Mouse (Mus musculus) ES-E14 (cell line): Measurements from ENCODE around the gene Gm17428. TPM values are rescaled to one million over a fixed set of nuclear protein-coding genes. Genes with fewer than 3 reads are reported as not detected.

Source experiments
- DNase-seq: peaks from one replicate; pipeline ENCODE4 v3.0.0-alpha.2; 2013; ENCODE audit warnings: low read depth, low spot score
- H3K27ac ChIP-seq: 2 replicates; pipeline ENCODE4 v1.5.1; 2012; ENCODE audit warnings: low read depth, mild to moderate bottlenecking, low read length, moderate library complexity, mixed read lengths; ENCODE audit not compliant: poor library complexity, insufficient read depth, severe bottlenecking
- H3K36me3 ChIP-seq: 2 replicates; pipeline ENCODE4 v1.6.1; 2012; ENCODE audit warnings: mild to moderate bottlenecking, low read length, moderate library complexity, mixed read lengths; ENCODE audit not compliant: control insufficient read depth, poor library complexity, insufficient read depth, severe bottlenecking
- H3K4me1 ChIP-seq, 2 experiments: fragments of 150-350 bp in 1 of 2; sonication (generic) in 1 of 2; 2 replicates each; pipeline ENCODE4 v1.6.1; 2012; ENCODE audit warnings: low read length in 2 of 2, mild to moderate bottlenecking in 1 of 2, mixed read lengths in 1 of 2; ENCODE audit not compliant: control insufficient read depth in 2 of 2, insufficient read depth in 2 of 2, poor library complexity in 1 of 2
- H3K4me3 ChIP-seq, 2 experiments: fragments of 150-350 bp in 1 of 2; sonication (generic) in 1 of 2; 2 replicates each; pipeline ENCODE4 v1.5.1; 2012; ENCODE audit warnings: low read length in 2 of 2, low read depth in 1 of 2, mild to moderate bottlenecking in 1 of 2, mixed read lengths in 1 of 2; ENCODE audit not compliant: insufficient read depth in 1 of 2, poor library complexity in 1 of 2, severe bottlenecking in 1 of 2
- H3K9ac ChIP-seq: 2 replicates; pipeline ENCODE4 v1.6.1; 2012; ENCODE audit warnings: low read depth, mild to moderate bottlenecking, low read length, mixed read lengths; ENCODE audit not compliant: poor library complexity, insufficient read depth, severe bottlenecking
- H3K9me3 ChIP-seq: fragments of 150-350 bp; sonication (generic); 2 replicates; pipeline ENCODE4 v1.6.1; 2012; ENCODE audit warnings: low read depth, mild to moderate bottlenecking, low read length; ENCODE audit not compliant: control insufficient read depth, insufficient read depth
- CHD2 ChIP-seq: IDR thresholded peaks from 2 replicates; pipeline ENCODE4 v1.6.1; 2014; ENCODE audit warnings: mild to moderate bottlenecking, low read depth, low read length, inconsistent platforms
- HCFC1 ChIP-seq: IDR thresholded peaks from 2 replicates; pipeline ENCODE4 v1.6.1; 2012; ENCODE audit warnings: low read length, inconsistent platforms, borderline replicate concordance; ENCODE audit not compliant: insufficient read depth
- MAFK ChIP-seq: IDR thresholded peaks from 2 replicates; pipeline ENCODE4 v1.6.1; 2014; ENCODE audit warnings: mild to moderate bottlenecking, low read depth, low read length, inconsistent platforms; ENCODE audit not compliant: insufficient read depth
- ZC3H11A ChIP-seq: IDR thresholded peaks from 2 replicates; pipeline ENCODE4 v1.6.1; 2012; ENCODE audit warnings: low read depth, mild to moderate bottlenecking, inconsistent platforms, low read length, borderline replicate concordance
- ZNF384 ChIP-seq: IDR thresholded peaks from 2 replicates; pipeline ENCODE4 v1.6.1; 2012; ENCODE audit warnings: low read depth, low read length, inconsistent platforms
- in situ Hi-C, 2 experiments: fragments of 600-800 bp; cut with MboI; formaldehyde crosslinking; loops; one replicate each; pipeline ENCODE4 v1.15.1; 2025; ENCODE audit warnings: low sequenced_read_pairs in 2 of 2, inconsistent platforms in 1 of 2; ENCODE audit not compliant: unreplicated experiment in 2 of 2
- total RNA-seq: library from RNA; depleted of rRNA; stranded (reverse); fragments of 300-350 nt; gene quantifications from 2 replicates; pipeline ENCODE4 v1.2.3, GENCODE M21; 2012

The Gm17428 gene
- total RNA-seq, 1 experiment: not detected

DNA sequence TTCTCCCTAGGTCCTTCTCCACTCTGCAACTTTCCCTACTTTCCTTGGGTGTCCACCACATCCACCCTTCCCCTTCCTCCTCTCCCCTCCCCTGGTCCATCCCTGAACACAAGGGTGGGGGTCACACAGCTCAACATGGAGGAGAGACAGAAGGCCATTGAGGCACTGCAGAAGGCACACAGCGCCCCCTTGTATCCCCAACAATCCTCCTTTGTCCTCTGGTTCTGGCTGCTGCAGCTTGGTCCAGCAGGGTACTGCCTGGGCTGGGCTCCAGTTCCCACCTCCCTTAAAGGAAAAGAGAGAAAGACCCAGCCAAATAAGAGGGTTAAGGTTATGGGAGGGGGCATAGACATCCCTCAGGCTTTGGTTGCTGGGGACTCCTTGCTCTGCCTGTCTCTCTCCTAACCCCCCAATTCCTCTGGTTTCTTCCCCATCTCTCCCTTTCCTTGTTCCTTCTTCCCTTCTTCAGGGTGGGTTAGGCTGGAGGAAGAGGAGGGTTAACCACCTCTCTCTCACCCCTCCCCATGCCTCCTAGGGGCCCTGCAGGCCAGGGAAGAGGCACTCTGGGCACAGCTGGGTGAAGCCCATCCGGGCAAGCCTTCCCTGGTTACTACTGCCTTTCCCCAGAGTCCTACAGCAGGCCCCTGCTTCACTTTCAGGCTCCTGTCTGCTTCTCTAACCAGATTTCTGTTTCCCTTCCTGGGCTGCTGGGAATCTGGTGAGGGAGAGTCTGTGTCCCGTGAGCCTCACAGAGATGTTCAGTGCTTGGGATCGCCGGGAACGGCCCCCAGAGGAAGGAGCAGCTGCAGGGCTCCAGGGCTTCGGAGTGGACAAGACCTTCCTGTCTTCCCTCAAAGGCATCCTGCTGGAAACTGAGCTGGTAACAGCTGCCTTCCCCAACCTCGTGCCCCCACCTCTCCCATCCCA lies 40.6 kb upstream of the Gm17428 start, which contains the start of gene Cmtm5:
TSS of gene Cmtm5 (plus strand) at position 358 of the 927 bp plus-strand sequence.
- Histone ChIP-seq H3K4me3 (peak within 1 kb of the TSS; percentile 42 to 58; a peak in 3 of 4 replicates), H3K27ac (no peak within 1 kb of the TSS), H3K9me3 (no peaks in the 10 kb centered on the region), H3K9ac (peak within 1 kb of the TSS; percentile 61), H3K4me1 (peaks cover 5 to 18% of the 10 kb centered on the region in 2 experiments; a peak in 2 of 4 replicates), H3K36me3 (no peaks in the 10 kb centered on the region)
- DNase-seq: no peak
- in situ Hi-C loops: no loop called here
- TF ChIP-seq HCFC1 (no peak), ZNF384 (no peak), CHD2 (no peak), ZC3H11A (no peak), MAFK (no peak)

DNA sequence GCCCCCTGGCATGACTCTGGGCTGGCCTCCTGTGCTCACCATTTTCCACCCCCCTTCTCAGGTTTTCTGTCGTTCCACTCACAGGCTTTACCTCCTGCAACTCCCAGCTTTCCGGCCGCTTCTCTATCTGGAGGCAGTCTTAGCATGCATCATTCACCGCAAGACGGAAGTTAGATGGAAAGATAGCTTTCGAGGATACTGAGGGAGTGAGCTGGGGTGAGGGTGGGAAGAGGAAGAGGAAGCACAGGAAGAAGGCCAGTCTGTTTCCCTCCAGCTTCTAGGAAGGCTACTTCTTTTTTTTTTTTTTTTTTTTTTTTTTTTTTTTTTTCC lies 39.9 kb upstream of the Gm17428 start:
- Histone ChIP-seq H3K9me3 (no peaks in the 10 kb centered on the region), H3K36me3 (no peaks in the 10 kb centered on the region), H3K4me3 (no peak overlapping the region), H3K9ac (no peak overlapping the region), H3K4me1 (peaks cover 5 to 18% of the 10 kb centered on the region in 2 experiments; a peak in 2 of 4 replicates), H3K27ac (no peak overlapping the region)
- DNase-seq: no peak
- in situ Hi-C loops: no loop called here
- no peak for TF ChIP-seq HCFC1
- TF ChIP-seq CHD2: no peak
- no peak for TF ChIP-seq ZC3H11A
- TF ChIP-seq MAFK: no peak
- no peak for TF ChIP-seq ZNF384

DNA sequence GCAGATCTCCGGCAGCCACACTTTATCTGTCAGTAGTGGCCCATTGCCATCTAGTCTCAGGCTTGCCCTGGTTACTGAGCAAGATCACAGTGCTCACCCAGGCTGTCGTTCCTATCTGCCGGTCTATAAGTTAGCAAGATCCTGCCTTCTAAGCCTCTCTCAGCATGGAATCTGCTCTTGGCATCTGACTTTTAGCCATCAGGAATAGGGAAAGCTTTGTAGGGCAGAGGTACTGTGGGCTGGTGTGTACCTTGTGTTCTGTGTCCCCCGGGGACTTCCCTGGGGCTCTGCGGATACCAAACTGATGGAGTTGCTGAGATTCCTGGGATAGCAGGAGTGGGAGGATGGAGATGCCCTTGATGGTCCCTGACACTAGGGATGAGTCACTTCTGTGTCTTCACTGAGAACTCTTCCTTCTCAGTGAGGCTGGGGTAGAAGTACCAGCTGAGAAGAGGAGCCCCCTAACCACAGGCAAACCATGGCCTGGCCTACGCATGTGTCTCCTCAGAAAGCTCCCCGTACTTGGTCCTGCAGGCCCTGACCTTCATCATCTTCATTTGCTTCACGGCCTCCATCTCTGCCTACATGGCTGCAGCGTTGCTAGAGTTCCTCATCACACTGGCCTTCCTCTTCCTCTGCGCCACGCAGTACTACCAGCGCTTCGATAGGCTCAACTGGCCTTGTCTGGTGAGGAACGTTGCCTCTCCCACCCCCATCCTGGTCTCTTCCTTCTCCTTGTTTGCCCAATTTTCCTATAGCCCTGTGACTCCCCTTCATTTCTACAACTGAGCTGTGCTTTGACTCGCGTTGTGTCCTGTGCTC lies 39.2 kb upstream of the Gm17428 start:
- in situ Hi-C loops: no loop called here
- Histone ChIP-seq H3K4me1 (peaks cover 5 to 17% of the 10 kb centered on the region in 2 experiments; a peak in 2 of 4 replicates), H3K27ac (no peak overlapping the region), H3K4me3 (no peak overlapping the region), H3K9me3 (no peaks in the 10 kb centered on the region), H3K36me3 (no peaks in the 10 kb centered on the region), H3K9ac (no peak overlapping the region)
- TF ChIP-seq ZC3H11A: no peak
- no peak for TF ChIP-seq MAFK
- TF ChIP-seq ZNF384: no peak
- no peak for TF ChIP-seq HCFC1
- TF ChIP-seq CHD2: no peak
- DNase-seq: no peak

DNA sequence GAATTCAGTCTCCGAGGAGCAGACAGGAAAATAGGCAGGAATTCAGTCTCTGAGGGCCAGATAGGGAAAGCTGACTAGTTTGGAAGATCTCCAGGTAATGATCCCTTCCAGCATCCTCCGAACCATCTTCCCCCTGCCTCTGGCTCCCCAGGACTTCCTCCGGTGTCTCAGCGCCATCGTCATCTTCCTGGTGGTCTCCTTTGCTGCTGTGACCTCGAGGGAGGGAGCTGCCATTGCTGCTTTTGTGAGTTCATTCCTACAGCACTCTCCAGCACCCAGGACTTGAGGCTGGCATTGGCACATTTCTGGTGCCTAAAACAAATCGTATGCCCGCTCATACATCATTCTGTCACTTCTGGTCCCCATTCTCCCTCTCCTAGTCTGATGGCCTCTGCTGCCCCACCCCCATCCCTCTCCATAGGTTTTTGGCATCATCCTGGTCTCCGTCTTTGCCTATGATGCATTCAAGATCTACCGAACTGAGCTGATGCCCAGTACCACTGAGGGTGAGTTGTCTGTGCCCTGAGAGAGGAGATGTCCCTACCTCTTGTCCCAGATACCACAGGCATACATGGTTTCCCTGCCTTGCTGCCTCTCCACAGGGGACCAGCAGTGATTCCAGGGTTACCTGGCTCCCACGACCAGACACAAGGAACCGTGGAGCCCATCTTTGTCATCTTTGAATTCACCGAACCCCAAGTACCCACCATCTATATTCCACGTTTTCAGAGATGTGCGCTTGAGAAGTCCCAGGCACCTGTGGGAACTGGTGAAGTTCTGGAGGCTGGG lies 38.1 kb upstream of the Gm17428 start:
- no peak overlapping the region for H3K27ac ChIP-seq
- in situ Hi-C loops: no loop called here
- TF ChIP-seq HCFC1: no peak
- no peak for TF ChIP-seq CHD2
- TF ChIP-seq ZNF384: no peak
- TF ChIP-seq ZC3H11A: no peak
- no peak for TF ChIP-seq MAFK
- no peaks in the 10 kb centered on the region for H3K36me3 ChIP-seq
- H3K4me3 ChIP-seq: no peak overlapping the region
- H3K4me1 ChIP-seq: peaks cover 5 to 13% of the 10 kb centered on the region in 2 experiments; a peak in 2 of 4 replicates
- no peak for DNase-seq
- no peak overlapping the region for H3K9ac ChIP-seq
- H3K9me3 ChIP-seq: no peaks in the 10 kb centered on the region
